Mouse (Mus musculus) heart, postnatal 0 days (tissue): Measurements from ENCODE around the gene Grb2. TPM values are rescaled to one million over a fixed set of nuclear protein-coding genes. Genes with fewer than 3 reads are reported as not detected.

Experiments
- ATAC-seq: fragments of 200-750 bp; cut with Nextera tagmentation; 2 replicates; pipeline ENCODE4 v1.8.0; 2017; ENCODE audit warnings: low read depth, moderate number of reproducible peaks, moderate library complexity; ENCODE audit not compliant: insufficient read depth
- DNase-seq: peaks from one replicate; pipeline ENCODE4 v3.0.0-alpha.2; 2016; ENCODE audit warnings: low spot score
- H3K27ac ChIP-seq: fragments of 300-500 bp; sonication (generic); 2 replicates; pipeline ENCODE4 v1.5.1; 2014; ENCODE audit warnings: low read depth, mild to moderate bottlenecking
- H3K27me3 ChIP-seq: fragments of 300-500 bp; sonication (generic); 2 replicates; pipeline ENCODE4 v1.6.1; 2014; ENCODE audit warnings: low read length, mixed read lengths; ENCODE audit not compliant: control insufficient read depth, insufficient read depth
- H3K36me3 ChIP-seq: fragments of 300-500 bp; sonication (generic); replicated peaks from 2 replicates; pipeline ENCODE4 v1.6.1; 2014; ENCODE audit warnings: low read length, mixed read lengths; ENCODE audit not compliant: control insufficient read depth, insufficient read depth
- H3K4me1 ChIP-seq: fragments of 300-500 bp; sonication (generic); 2 replicates; pipeline ENCODE4 v1.6.1; 2014; ENCODE audit warnings: antibody characterized with exemption; ENCODE audit not compliant: control insufficient read depth, insufficient read depth
- H3K4me2 ChIP-seq: fragments of 300-500 bp; sonication (generic); 2 replicates; pipeline ENCODE4 v1.6.1; 2014; ENCODE audit warnings: low read depth, mild to moderate bottlenecking, low read length, moderate library complexity
- H3K4me3 ChIP-seq: fragments of 300-500 bp; sonication (generic); 2 replicates; pipeline ENCODE4 v1.5.1; 2014; ENCODE audit warnings: low read depth, low read length
- H3K9ac ChIP-seq: fragments of 300-500 bp; sonication (generic); replicated peaks from 2 replicates; pipeline ENCODE4 v1.6.1; 2014; ENCODE audit warnings: low read depth, low read length, mixed read lengths
- H3K9me3 ChIP-seq: fragments of 300-500 bp; sonication (generic); replicated peaks from 2 replicates; pipeline ENCODE4 v1.6.1; 2016; ENCODE audit warnings: low read length; ENCODE audit not compliant: control insufficient read depth
- CTCF ChIP-seq: IDR thresholded peaks from 2 replicates; pipeline ENCODE4 v1.5.1; 2016; ENCODE audit warnings: antibody characterized with exemption, control low read depth, low read depth
- EP300 ChIP-seq: IDR thresholded peaks from 2 replicates; pipeline ENCODE4 v1.6.1; 2016; ENCODE audit warnings: antibody characterized with exemption, low read depth
- WGBS: fragments of 180-500 bp; shearing (Covaris S2); extraction: QIAGEN DNeasy Blood & Tissue Kit; methylation state at CpG from one replicate; pipeline ENCODE4 v1.1.7; 2014; 5-methylcytosine and 5-hydroxymethylcytosine counted together
- polyA plus RNA-seq: library from polyadenylated mRNA; unstranded; fragments of >200 nt; fragmentation: Nextera tagmentation; extraction: Ambion mirVana; gene quantifications from 2 replicates; pipeline ENCODE4 v1.2.1, GENCODE M21; 2015
- total RNA-seq: library from RNA; depleted of rRNA; stranded (reverse); fragments of >200 nt; gene quantifications from 2 replicates; pipeline ENCODE4 v1.2.3, GENCODE M21; 2014; ENCODE audit warnings: low replicate concordance; rRNA removed

Gene Grb2
- total RNA-seq (48.6 and 126 TPM in 2 replicates), polyA plus RNA-seq (96.9 and 116 TPM in 2 replicates)

DNA sequence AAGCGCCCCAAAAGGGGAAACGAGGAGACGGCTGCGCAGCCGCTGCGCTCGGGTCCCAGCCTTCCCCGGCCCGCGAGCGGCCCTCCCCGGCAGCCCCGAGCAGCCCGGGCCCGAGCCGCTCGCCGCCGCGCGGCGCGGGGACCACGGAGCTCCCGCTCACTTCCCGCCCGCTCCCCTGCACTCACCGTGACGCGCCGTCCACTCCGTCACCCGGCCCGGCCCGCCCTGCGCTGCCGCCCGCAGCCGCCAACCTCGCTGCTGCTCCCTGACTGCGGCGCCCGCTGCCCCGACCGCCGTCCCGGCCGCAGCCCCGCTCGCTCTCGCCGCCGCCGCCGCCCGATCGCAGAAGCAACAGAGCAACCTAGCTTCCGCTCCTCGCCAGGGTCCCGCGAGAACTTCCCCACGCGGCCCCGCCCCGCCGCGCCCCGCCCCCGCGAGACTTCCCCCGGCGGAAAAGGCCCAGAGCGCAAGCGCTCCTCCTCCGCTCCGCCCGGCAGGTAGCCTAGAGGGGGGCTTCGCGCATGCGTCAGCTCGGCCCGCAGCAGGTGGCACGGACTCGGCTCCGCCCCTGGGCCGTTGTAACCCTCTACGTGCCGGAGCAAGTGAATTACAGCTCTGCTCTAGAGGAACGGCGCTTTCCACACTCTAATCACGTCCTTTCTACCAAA, at the start of gene Grb2:
Gene Grb2, minus strand, starts transcription at position 389 of the 668 bp plus-strand sequence.
- no peaks in the 10 kb centered on the region for H3K27me3 ChIP-seq
- H3K36me3 ChIP-seq, result no peaks in the 10 kb centered on the region
- H3K9me3 ChIP-seq, result no peaks in the 10 kb centered on the region
- ATAC-seq (peak; percentile 96), DNase-seq (peak; percentile 97)
- H3K4me1 ChIP-seq, result peaks cover 11% of the 10 kb centered on the region
- H3K9ac ChIP-seq, result peak within 1 kb of the TSS; percentile 97
- TF ChIP-seq EP300 (no peak), CTCF (no peak)
- WGBS, result under 1% methylated on average over 35 of the region's 91 CpGs
- H3K4me2 ChIP-seq, result peak within 1 kb of the TSS; percentile 83
- peak within 1 kb of the TSS; percentile 98 for H3K27ac ChIP-seq
- H3K4me3 ChIP-seq, result peak within 1 kb of the TSS; percentile 99

DNA sequence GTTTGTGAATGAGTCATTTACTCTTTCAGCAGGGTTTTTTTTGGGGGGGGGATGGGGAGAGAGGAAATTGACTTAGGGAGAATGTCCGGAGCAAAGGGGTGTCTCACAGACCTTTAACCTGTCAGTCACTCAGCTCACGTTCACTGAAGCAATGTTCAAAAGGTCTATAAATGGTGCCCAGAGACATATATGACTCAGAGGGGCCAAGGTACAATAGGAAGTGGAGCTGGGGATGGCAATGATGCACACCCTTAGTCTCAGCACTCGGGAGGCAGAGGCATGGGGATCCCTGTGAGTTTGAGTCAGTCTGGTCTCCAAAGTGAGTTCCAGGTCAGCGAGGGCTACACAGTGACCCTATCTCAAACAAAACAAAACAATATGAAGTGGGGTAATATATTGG, 45.1 kb upstream of the Grb2 start:
- Histone ChIP-seq H3K4me2 (no peak overlapping the region), H3K36me3 (no peaks in the 10 kb centered on the region), H3K27me3 (no peaks in the 10 kb centered on the region), H3K9ac (no peak overlapping the region), H3K4me1 (no peaks in the 10 kb centered on the region), H3K27ac (no peak overlapping the region), H3K9me3 (no peaks in the 10 kb centered on the region), H3K4me3 (no peak overlapping the region)
- ATAC-seq (no peak), DNase-seq (no peak)
- TF ChIP-seq CTCF, result no peak
- TF ChIP-seq EP300, result no peak
- WGBS, result 64% methylated on average over 4 of the region's 4 CpGs

DNA sequence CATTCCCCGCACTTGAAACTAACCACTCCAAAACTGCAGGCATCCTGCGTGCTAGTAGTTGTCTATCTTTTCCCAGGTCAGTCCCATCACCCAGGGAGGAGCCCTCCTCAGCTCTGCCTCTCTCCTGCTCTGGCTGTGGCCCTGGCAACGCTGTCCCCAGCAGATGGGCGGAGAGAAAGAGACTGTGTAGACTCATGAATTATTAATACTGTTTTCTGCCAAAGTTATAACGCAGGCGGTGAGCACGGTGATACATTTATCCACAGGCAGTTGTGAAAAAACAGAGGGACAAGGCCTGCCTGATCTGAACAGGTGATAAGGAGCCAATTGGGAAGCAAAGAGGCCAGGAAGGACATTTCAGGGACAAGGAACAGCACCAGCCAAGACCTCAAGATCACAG, 44.3 kb upstream of the Grb2 start:
- H3K36me3 ChIP-seq, result no peaks in the 10 kb centered on the region
- no peak overlapping the region for H3K27ac ChIP-seq
- no peak overlapping the region for H3K4me3 ChIP-seq
- H3K27me3 ChIP-seq, result no peaks in the 10 kb centered on the region
- ATAC-seq (no peak), DNase-seq (no peak)
- WGBS, result 70% methylated on average over 7 of the region's 7 CpGs
- H3K4me1 ChIP-seq, result no peaks in the 10 kb centered on the region
- no peak overlapping the region for H3K9ac ChIP-seq
- no peak overlapping the region for H3K4me2 ChIP-seq
- no peaks in the 10 kb centered on the region for H3K9me3 ChIP-seq
- no peak for TF ChIP-seq CTCF
- TF ChIP-seq EP300, result no peak

DNA sequence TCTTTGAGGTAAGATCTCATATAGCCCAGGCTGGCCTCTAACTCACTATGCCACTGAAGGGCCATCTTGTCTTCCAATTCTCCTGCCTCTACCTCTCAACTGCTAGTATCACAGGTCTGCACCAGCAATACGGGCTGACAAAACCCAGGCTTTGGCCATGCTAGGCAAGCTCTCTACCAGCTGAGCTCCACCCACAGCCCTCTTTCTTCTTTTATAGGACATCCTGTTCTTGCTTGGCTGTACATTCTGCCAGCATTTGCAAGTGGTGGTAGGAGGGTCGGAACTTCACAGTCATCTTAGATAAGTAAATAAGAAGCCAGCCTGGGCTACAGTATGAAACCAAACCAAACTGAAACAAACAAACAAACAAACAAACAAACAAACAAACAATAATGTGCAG, 43.3 kb upstream of the Grb2 start:
- H3K4me3 ChIP-seq, result no peak overlapping the region
- DNase-seq, result no peak
- no peaks in the 10 kb centered on the region for H3K36me3 ChIP-seq
- H3K9ac ChIP-seq, result no peak overlapping the region
- WGBS, result 25% methylated on average over 2 of the region's 2 CpGs
- no peaks in the 10 kb centered on the region for H3K9me3 ChIP-seq
- ATAC-seq, result no peak
- H3K27ac ChIP-seq, result no peak overlapping the region
- no peaks in the 10 kb centered on the region for H3K4me1 ChIP-seq
- TF ChIP-seq CTCF (no peak), EP300 (no peak)
- H3K27me3 ChIP-seq, result no peaks in the 10 kb centered on the region
- H3K4me2 ChIP-seq, result no peak overlapping the region

DNA sequence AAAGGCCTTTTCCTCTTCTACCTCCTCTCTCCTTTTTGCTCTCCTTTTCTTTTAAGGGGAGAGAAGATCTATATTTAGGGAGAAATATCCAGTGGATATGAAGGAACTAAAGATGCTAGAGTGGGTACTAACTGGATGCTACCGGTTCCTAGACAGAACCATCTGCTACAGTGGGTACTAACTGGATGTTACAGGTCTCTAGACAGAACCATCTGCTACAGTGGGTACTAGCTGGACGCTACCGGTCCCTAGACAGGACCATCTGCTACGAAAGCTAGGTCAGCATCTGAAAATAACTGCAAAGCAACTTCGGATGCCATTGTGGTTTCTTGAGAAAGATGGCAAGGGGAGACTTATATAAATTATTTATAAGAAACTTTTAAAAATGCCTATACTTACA, 41.4 kb upstream of the Grb2 start:
- H3K36me3 ChIP-seq, result no peaks in the 10 kb centered on the region
- H3K9me3 ChIP-seq, result no peaks in the 10 kb centered on the region
- ATAC-seq, result no peak
- H3K4me1 ChIP-seq, result no peaks in the 10 kb centered on the region
- TF ChIP-seq EP300 (no peak), CTCF (no peak)
- no peak overlapping the region for H3K9ac ChIP-seq
- no peaks in the 10 kb centered on the region for H3K27me3 ChIP-seq
- no peak overlapping the region for H3K27ac ChIP-seq
- H3K4me3 ChIP-seq, result no peak overlapping the region
- no peak overlapping the region for H3K4me2 ChIP-seq
- DNase-seq, result no peak
- 87% methylated on average over 5 of the region's 5 CpGs for WGBS

DNA sequence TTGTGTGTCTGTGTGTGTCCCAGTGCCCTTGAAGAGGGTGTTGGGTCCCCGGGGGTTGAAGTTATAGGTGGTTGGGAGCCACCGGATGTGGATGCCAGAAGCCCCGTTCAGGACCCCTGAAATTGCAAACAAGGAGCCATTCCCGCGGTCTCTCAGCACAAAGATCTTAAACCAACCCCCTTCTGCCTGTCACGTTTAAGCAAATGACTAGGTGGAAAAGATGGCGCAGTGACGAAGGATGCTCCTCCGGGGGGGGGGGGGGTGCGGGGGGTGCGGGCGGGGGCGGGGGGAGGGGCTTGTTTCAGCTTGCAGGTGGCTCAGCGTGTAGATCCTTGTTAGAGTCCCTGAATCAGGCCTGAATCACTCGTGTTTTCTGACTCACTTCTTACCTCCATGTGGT, 39.0 kb upstream of the Grb2 start:
- Histone ChIP-seq H3K36me3 (no peaks in the 10 kb centered on the region), H3K27ac (no peak overlapping the region), H3K4me2 (peak overlapping the region; percentile 35), H3K9me3 (no peaks in the 10 kb centered on the region), H3K4me1 (no peaks in the 10 kb centered on the region), H3K27me3 (no peaks in the 10 kb centered on the region), H3K4me3 (no peak overlapping the region), H3K9ac (no peak overlapping the region)
- DNase-seq, result no peak
- TF ChIP-seq EP300 (no peak), CTCF (no peak)
- WGBS, result 14% methylated on average over 10 of the region's 15 CpGs
- no peak for ATAC-seq
